Mouse (Mus musculus): ENCODE data around the gene Rab11fip4.
"Not testable (repeated sequence)": the region's sequence is repeated elsewhere in the genome, so short reads cannot be mapped to it uniquely, and the experiment has no call there.

Gene Rab11fip4

GRCm38 (mm10) chr11:79680559-79680958 lies 89.5 kb downstream of the Rab11fip4 start:
- DNase-seq: no peak

- DNase-seq: no peak
Measured at GRCm38 (mm10) chr11:79681182-79681581, 90.2 kb downstream of the Rab11fip4 start.

- no peak for DNase-seq
Measured at GRCm38 (mm10) chr11:79681798-79682197, 90.8 kb downstream of the Rab11fip4 start.

- no peak for DNase-seq
Measured at GRCm38 (mm10) chr11:79685109-79685508, 94.1 kb downstream of the Rab11fip4 start.

GRCm38 (mm10) chr11:79686501-79687121 lies 95.6 kb downstream of the Rab11fip4 start:
- DNase-seq: peak; percentile 91

- no peak for DNase-seq
Measured at GRCm38 (mm10) chr11:79689916-79690315, 98.9 kb downstream of the Rab11fip4 start.

- DNase-seq: no peak
Measured at GRCm38 (mm10) chr11:79691513-79691912, 100.5 kb downstream of the Rab11fip4 start.

- DNase-seq: no peak
Measured at GRCm38 (mm10) chr11:79696390-79697307, 105.6 kb downstream of the Rab11fip4 start.

GRCm38 (mm10) chr11:79698071-79698470 lies 107.1 kb downstream of the Rab11fip4 start:
- DNase-seq: no peak

GRCm38 (mm10) chr11:79698542-79698941 lies 107.5 kb downstream of the Rab11fip4 start:
- not testable (repeated sequence) for DNase-seq

GRCm38 (mm10) chr11:79701466-79701865 lies 110.5 kb downstream of the Rab11fip4 start:
- no peak for DNase-seq

GRCm38 (mm10) chr11:79702092-79702491 lies 111.1 kb downstream of the Rab11fip4 start:
- DNase-seq: no peak

GRCm38 (mm10) chr11:79703452-79703851 lies 112.4 kb downstream of the Rab11fip4 start:
- DNase-seq: no peak

GRCm38 (mm10) chr11:79703885-79704291 lies 112.9 kb downstream of the Rab11fip4 start:
- DNase-seq: no peak

GRCm38 (mm10) chr11:79704318-79705150 lies 113.5 kb downstream of the Rab11fip4 start:
- peak; percentile 97 for DNase-seq

- no peak for DNase-seq
Measured at GRCm38 (mm10) chr11:79707084-79707483, 116.1 kb downstream of the Rab11fip4 start.

- DNase-seq: peak; percentile 67
Measured at GRCm38 (mm10) chr11:79710868-79711765, 120.1 kb downstream of the Rab11fip4 start.

GRCm38 (mm10) chr11:79711766-79712369 lies 120.9 kb downstream of the Rab11fip4 start:
- DNase-seq: no peak

GRCm38 (mm10) chr11:79713184-79713583 lies 122.2 kb downstream of the Rab11fip4 start:
- DNase-seq: no peak

GRCm38 (mm10) chr11:79713678-79714077 lies 122.7 kb downstream of the Rab11fip4 start:
- DNase-seq: no peak

GRCm38 (mm10) chr11:79714082-79714742 lies 123.2 kb downstream of the Rab11fip4 start:
- no peak for DNase-seq

Measured in cerebellum, adult 8-10 months (tissue).